Mouse (Mus musculus): ENCODE measurements around the gene Ntn1. TPM values are rescaled to one million over a fixed set of nuclear protein-coding genes. Genes with fewer than 3 reads are reported as not detected.

Gene Ntn1
- polyA plus RNA-seq, 1 experiment from 2014 or later = 25.7 TPM

- H3K36me3 ChIP-seq = no peaks in the 10 kb centered on the region
- 75% methylated on average over 4 of the region's 4 CpGs for WGBS
These were observed 232.2 kb downstream of the Ntn1 start for GRCm38 (mm10) chr11:68168427-68168826.

DNA sequence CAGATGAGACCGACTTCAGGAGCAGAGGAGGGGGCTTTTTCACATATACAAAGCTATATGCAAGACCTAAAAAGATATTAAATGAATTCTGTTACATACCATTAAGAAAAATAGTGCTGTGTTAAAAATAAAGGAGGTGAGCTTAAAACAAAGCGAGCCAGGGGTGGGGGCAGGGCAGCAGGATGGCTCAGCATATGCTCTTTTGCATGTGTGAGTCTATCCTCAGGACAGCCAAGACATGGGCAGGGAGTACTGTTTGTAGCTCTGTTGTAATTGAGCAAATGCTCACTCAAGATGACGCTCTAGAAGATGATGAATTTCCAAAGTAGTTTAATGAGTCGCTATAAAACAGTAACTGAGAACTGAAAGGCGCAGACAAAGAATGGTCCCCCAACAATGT is 236.2 kb downstream of the Ntn1 start:
- Histone ChIP-seq H3K4me1 (peaks cover 5% of the 10 kb centered on the region), H3K27me3 (replicated peaks) (no peaks in the 10 kb centered on the region), H3K4me3 (replicated peaks) (no peak overlapping the region), H3K36me3 (no peaks in the 10 kb centered on the region), H3K9me3 (replicated peaks) (no peaks in the 10 kb centered on the region), H3K9ac (replicated peaks) (no peak overlapping the region), H3K27ac (replicated peaks) (no peak overlapping the region), H3K4me2 (no peak overlapping the region)
- no peak for ATAC-seq (ENCODE audit: low FRiP score)
- WGBS = 88% methylated on average over 5 of the region's 5 CpGs

More at GRCm38 (mm10) chr11:68168427-68168826, 232.2 kb downstream of the Ntn1 start:
- H3K4me2 ChIP-seq = no peak overlapping the region
- H3K9me3 ChIP-seq (replicated peaks) = no peaks in the 10 kb centered on the region
- no peak overlapping the region for H3K9ac ChIP-seq (replicated peaks)
- H3K4me3 ChIP-seq (replicated peaks) = no peak overlapping the region
- H3K27ac ChIP-seq (replicated peaks) = no peak overlapping the region
- no peaks in the 10 kb centered on the region for H3K4me1 ChIP-seq
- no peak for ATAC-seq (ENCODE audit: low FRiP score)
- no peaks in the 10 kb centered on the region for H3K27me3 ChIP-seq (replicated peaks)

DNA sequence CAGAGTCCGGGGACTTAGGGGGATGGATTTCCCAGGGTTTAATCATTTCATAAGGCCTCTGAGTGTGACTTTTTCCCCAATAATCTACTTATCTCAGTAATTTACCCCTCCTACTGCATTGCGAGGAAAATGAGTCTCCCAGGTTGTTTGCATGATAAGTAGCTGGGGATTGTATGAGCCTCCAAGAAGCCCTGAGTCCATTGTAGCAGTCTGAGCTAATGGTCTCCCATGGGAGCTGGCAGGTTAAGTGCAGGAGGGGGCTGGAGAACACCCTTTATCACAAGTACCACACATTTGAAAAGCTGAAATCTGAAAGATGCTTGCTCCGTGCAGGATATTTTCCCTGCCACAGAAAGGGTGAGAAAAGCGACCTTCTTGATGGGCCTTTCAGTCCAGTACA is 240.8 kb downstream of the Ntn1 start:
- Histone ChIP-seq H3K9ac (replicated peaks) (no peak overlapping the region), H3K27ac (replicated peaks) (no peak overlapping the region)

More for the DNA sequence above, 240.8 kb downstream of the Ntn1 start:
- no peaks in the 10 kb centered on the region for H3K27me3 ChIP-seq (replicated peaks)
- peaks cover 5% of the 10 kb centered on the region for H3K4me1 ChIP-seq
- no peak overlapping the region for H3K4me2 ChIP-seq
- no peak for ATAC-seq (ENCODE audit: low FRiP score)
- H3K4me3 ChIP-seq (replicated peaks) = no peak overlapping the region
- no peaks in the 10 kb centered on the region for H3K36me3 ChIP-seq
- H3K9me3 ChIP-seq (replicated peaks) = no peaks in the 10 kb centered on the region
- WGBS = 54% methylated on average over 4 of the region's 4 CpGs

Small RNA genes lying within 50 kb of the gene (microRNA-seq; reads per million reads assigned to microRNA genes)
- not detected for gene Mir6406

Other genes starting within 250 kb of the Ntn1 start
- gene Pik3r5, start 31.3 kb upstream of the Ntn1 start, polyA plus RNA-seq (2015; fragmentation: Nextera tagmentation; extraction: Ambion mirVana) = 0.72 and 2.0 TPM in 2 replicates
- 1.9 and 3.0 TPM in 2 replicates for gene Pik3r6, start 102.2 kb upstream of the Ntn1 start, polyA plus RNA-seq (2015; fragmentation: Nextera tagmentation; extraction: Ambion mirVana)
- gene Mfsd6l, start 155.4 kb upstream of the Ntn1 start, polyA plus RNA-seq (2015; fragmentation: Nextera tagmentation; extraction: Ambion mirVana) = 0.23 TPM in 1 of 2 replicates, not detected in the other
- gene Ccdc42, start 186.2 kb upstream of the Ntn1 start, polyA plus RNA-seq (2015; fragmentation: Nextera tagmentation; extraction: Ambion mirVana) = 0.20 TPM in 1 of 2 replicates, not detected in the other

Data from neural tube, embryonic 15.5 days (tissue).